Mouse (Mus musculus): Measurements from ENCODE around the gene Kcnj2. TPM values are rescaled to one million over a fixed set of nuclear protein-coding genes. Genes with fewer than 3 reads are reported as not detected.

The Kcnj2 gene
- polyA plus RNA-seq, 1 experiment from 2014 or later = 0.69 TPM

GRCm38 (mm10) chr11:111096612-111097011 lies 30.6 kb downstream of the Kcnj2 start:
- ATAC-seq (ENCODE audit: low FRiP score, low TSS enrichment) = no peak
- Histone ChIP-seq H3K27me3 (ENCODE audit: control insufficient read depth, insufficient read depth, low read length) (no peaks in the 10 kb centered on the region), H3K9me3 (ENCODE audit: control insufficient read depth, low read length) (no peaks in the 10 kb centered on the region), H3K4me3 (ENCODE audit: low read depth, low read length) (no peak overlapping the region), H3K9ac (ENCODE audit: low read length) (no peak overlapping the region), H3K27ac (replicated peaks) (no peak overlapping the region), H3K4me2 (replicated peaks; ENCODE audit: low read depth) (no peak overlapping the region), H3K4me1 (replicated peaks; ENCODE audit: control insufficient read depth, insufficient read depth) (no peaks in the 10 kb centered on the region), H3K36me3 (ENCODE audit: control insufficient read depth, insufficient read depth, low read length) (no peaks in the 10 kb centered on the region)
- TF ChIP-seq EP300 (optimal IDR thresholded peaks at IDR 0.05) = no peak
- TF ChIP-seq CTCF (IDR thresholded peaks at IDR 0.05; ENCODE audit: low read depth) = no peak
- WGBS = 71% methylated on average over 5 of the region's 5 CpGs
- DNase-seq (ENCODE audit: low spot score) = no peak

- Histone ChIP-seq H3K27ac (replicated peaks) (no peak overlapping the region), H3K27me3 (ENCODE audit: control insufficient read depth, insufficient read depth, low read length) (no peaks in the 10 kb centered on the region), H3K4me2 (replicated peaks; ENCODE audit: low read depth) (no peak overlapping the region), H3K36me3 (ENCODE audit: control insufficient read depth, insufficient read depth, low read length) (no peaks in the 10 kb centered on the region), H3K4me3 (ENCODE audit: low read depth, low read length) (no peak overlapping the region), H3K9me3 (ENCODE audit: control insufficient read depth, low read length) (no peaks in the 10 kb centered on the region), H3K4me1 (replicated peaks; ENCODE audit: control insufficient read depth, insufficient read depth) (no peaks in the 10 kb centered on the region), H3K9ac (ENCODE audit: low read length) (no peak overlapping the region)
- TF ChIP-seq EP300 (optimal IDR thresholded peaks at IDR 0.05) (no peak), CTCF (IDR thresholded peaks at IDR 0.05; ENCODE audit: low read depth) (no peak)
- ATAC-seq (ENCODE audit: low FRiP score, low TSS enrichment) (no peak), DNase-seq (ENCODE audit: low spot score) (no peak)
- 87% methylated on average over 2 of the region's 2 CpGs for WGBS
These were observed 34.2 kb downstream of the Kcnj2 start for GRCm38 (mm10) chr11:111100131-111100530.

DNA sequence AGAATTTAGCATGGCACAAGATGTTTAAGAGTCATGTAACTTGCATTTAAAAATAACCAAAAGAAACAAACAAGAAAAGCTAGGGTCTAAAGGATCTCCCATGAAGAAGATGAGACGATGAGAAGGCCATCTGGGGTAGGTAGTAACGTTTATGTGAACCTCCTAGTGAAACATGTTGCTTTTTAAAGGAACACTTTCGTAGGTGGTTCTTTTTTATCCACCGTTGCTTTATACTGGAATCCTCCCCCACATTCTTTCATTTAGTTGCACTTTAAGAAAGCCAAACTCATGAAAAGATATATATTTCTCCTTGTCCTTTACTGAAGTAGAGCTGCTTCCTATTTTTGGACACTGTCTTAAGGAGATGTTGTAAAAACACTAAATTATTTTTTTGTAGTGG lies 34.7 kb downstream of the Kcnj2 start:
- Histone ChIP-seq H3K9ac (ENCODE audit: low read length) (no peak overlapping the region), H3K4me1 (replicated peaks; ENCODE audit: control insufficient read depth, insufficient read depth) (no peaks in the 10 kb centered on the region), H3K27me3 (ENCODE audit: control insufficient read depth, insufficient read depth, low read length) (no peaks in the 10 kb centered on the region), H3K36me3 (ENCODE audit: control insufficient read depth, insufficient read depth, low read length) (no peaks in the 10 kb centered on the region), H3K4me2 (replicated peaks; ENCODE audit: low read depth) (no peak overlapping the region), H3K27ac (replicated peaks) (no peak overlapping the region), H3K4me3 (ENCODE audit: low read depth, low read length) (no peak overlapping the region), H3K9me3 (ENCODE audit: control insufficient read depth, low read length) (no peaks in the 10 kb centered on the region)
- 77% methylated on average over 4 of the region's 4 CpGs for WGBS
- ATAC-seq (ENCODE audit: low FRiP score, low TSS enrichment) (no peak), DNase-seq (ENCODE audit: low spot score) (no peak)
- TF ChIP-seq CTCF (IDR thresholded peaks at IDR 0.05; ENCODE audit: low read depth) (no peak), EP300 (optimal IDR thresholded peaks at IDR 0.05) (no peak)

DNA sequence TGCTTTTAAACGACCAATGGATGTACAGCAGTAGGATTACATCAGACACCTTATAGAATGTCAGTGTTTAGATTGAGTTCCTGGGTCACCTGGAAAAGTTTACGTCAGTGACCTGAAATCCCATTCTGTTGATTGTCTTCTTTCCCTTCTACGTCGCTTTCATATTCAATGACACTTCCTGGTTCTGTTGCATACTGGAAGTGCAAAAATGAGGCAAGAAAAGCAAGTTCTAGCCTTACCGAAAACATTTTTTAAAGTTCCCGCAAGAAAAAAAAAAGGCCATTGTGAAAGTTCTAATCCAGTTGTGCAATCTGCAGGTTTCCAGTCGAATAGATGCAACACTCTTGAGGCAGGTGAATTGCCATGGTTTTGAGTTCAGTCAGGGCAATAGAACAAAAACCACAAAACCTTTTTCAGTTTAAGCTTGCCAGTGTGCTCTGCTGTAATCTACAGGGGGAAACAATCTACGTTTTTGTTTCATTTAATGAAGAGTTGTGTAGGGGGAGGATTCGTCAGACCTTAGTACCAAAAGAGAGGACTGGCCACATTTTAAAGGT lies 35.7 kb downstream of the Kcnj2 start:
- TF ChIP-seq EP300 (optimal IDR thresholded peaks at IDR 0.05) (no peak), CTCF (IDR thresholded peaks at IDR 0.05; ENCODE audit: low read depth) (no peak)

DNA sequence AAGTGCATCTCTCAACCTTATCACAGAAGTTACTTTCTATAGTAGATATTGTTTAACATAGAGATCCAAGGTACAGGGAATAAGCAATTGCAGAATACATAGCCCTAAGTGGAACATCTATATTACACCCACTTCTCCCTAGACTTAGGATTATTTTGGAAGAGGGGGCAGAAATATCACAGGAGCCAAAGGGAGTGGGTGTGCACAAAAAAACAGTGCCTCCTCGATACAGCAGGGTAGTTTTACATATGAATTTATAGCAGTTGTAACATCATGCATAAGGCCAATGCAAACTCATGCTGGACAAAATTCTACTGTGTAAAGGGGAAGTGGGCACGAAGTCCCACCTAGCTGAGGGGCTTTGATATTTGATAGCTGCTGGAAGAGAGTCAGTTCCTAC lies 38.5 kb downstream of the Kcnj2 start:
- Histone ChIP-seq H3K27me3 (ENCODE audit: control insufficient read depth, insufficient read depth, low read length) (no peaks in the 10 kb centered on the region), H3K9me3 (ENCODE audit: control insufficient read depth, low read length) (no peaks in the 10 kb centered on the region), H3K4me3 (ENCODE audit: low read depth, low read length) (no peak overlapping the region), H3K27ac (replicated peaks) (no peak overlapping the region), H3K9ac (ENCODE audit: low read length) (no peak overlapping the region), H3K36me3 (ENCODE audit: control insufficient read depth, insufficient read depth, low read length) (no peaks in the 10 kb centered on the region), H3K4me1 (replicated peaks; ENCODE audit: control insufficient read depth, insufficient read depth) (no peaks in the 10 kb centered on the region), H3K4me2 (replicated peaks; ENCODE audit: low read depth) (no peak overlapping the region)
- TF ChIP-seq EP300 (optimal IDR thresholded peaks at IDR 0.05) (no peak), CTCF (IDR thresholded peaks at IDR 0.05; ENCODE audit: low read depth) (no peak)
- no peak for DNase-seq (ENCODE audit: low spot score)
- 74% methylated on average over 2 of the region's 2 CpGs for WGBS
- no peak for ATAC-seq (ENCODE audit: low FRiP score, low TSS enrichment)

More for the DNA sequence above, 35.7 kb downstream of the Kcnj2 start:
- Histone ChIP-seq H3K9me3 (ENCODE audit: control insufficient read depth, low read length) (no peaks in the 10 kb centered on the region), H3K4me1 (replicated peaks; ENCODE audit: control insufficient read depth, insufficient read depth) (no peaks in the 10 kb centered on the region), H3K27ac (replicated peaks) (no peak overlapping the region), H3K4me3 (ENCODE audit: low read depth, low read length) (no peak overlapping the region), H3K9ac (ENCODE audit: low read length) (no peak overlapping the region), H3K27me3 (ENCODE audit: control insufficient read depth, insufficient read depth, low read length) (no peaks in the 10 kb centered on the region), H3K4me2 (replicated peaks; ENCODE audit: low read depth) (no peak overlapping the region), H3K36me3 (ENCODE audit: control insufficient read depth, insufficient read depth, low read length) (no peaks in the 10 kb centered on the region)
- no peak for ATAC-seq (ENCODE audit: low FRiP score, low TSS enrichment)
- 69% methylated on average over 9 of the region's 9 CpGs for WGBS
- DNase-seq (ENCODE audit: low spot score) = no peak

DNA sequence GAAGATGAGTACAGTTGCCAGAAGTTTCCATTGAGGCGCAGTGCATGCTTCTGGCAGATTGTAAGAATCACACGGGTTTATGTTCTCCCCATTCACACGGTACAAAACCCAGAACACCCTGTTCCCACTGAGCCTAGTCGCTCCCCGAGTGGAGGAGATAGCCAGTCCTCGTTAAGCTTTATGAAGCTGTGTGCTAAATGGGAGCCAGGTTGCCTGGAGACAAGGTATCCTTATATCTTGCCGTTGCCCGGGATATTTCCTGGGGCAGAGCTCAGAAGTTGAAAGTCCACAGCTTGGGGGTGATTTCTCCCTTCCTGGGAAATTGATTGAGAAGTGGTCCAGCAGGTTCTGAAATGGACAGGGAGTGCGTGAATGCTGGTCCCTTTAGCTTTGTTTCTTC lies 42.2 kb downstream of the Kcnj2 start:
- Histone ChIP-seq H3K4me2 (replicated peaks; ENCODE audit: low read depth) (no peak overlapping the region), H3K9me3 (ENCODE audit: control insufficient read depth, low read length) (no peaks in the 10 kb centered on the region), H3K4me3 (ENCODE audit: low read depth, low read length) (no peak overlapping the region), H3K9ac (ENCODE audit: low read length) (no peak overlapping the region), H3K27ac (replicated peaks) (no peak overlapping the region), H3K27me3 (ENCODE audit: control insufficient read depth, insufficient read depth, low read length) (no peaks in the 10 kb centered on the region), H3K4me1 (replicated peaks; ENCODE audit: control insufficient read depth, insufficient read depth) (no peaks in the 10 kb centered on the region), H3K36me3 (ENCODE audit: control insufficient read depth, insufficient read depth, low read length) (no peaks in the 10 kb centered on the region)
- ATAC-seq (ENCODE audit: low FRiP score, low TSS enrichment) (no peak), DNase-seq (ENCODE audit: low spot score) (peak; percentile 19)
- 69% methylated on average over 9 of the region's 9 CpGs for WGBS
- TF ChIP-seq EP300 (optimal IDR thresholded peaks at IDR 0.05) (no peak), CTCF (IDR thresholded peaks at IDR 0.05; ENCODE audit: low read depth) (no peak)
